Mouse (Mus musculus) brain, embryonic 18.5 days (tissue): Measurements from ENCODE around the gene Hist1h2bp.
"Not testable (repeated sequence)": the region's sequence is repeated elsewhere in the genome, so short reads cannot be mapped to it uniquely, and the experiment has no call there.

Source experiments
- DNase-seq: peaks from one replicate; pipeline ENCODE4 v3.0.0-alpha.2; 2012; ENCODE audit warnings: low read depth, low spot score

The Hist1h2bp gene

DNA sequence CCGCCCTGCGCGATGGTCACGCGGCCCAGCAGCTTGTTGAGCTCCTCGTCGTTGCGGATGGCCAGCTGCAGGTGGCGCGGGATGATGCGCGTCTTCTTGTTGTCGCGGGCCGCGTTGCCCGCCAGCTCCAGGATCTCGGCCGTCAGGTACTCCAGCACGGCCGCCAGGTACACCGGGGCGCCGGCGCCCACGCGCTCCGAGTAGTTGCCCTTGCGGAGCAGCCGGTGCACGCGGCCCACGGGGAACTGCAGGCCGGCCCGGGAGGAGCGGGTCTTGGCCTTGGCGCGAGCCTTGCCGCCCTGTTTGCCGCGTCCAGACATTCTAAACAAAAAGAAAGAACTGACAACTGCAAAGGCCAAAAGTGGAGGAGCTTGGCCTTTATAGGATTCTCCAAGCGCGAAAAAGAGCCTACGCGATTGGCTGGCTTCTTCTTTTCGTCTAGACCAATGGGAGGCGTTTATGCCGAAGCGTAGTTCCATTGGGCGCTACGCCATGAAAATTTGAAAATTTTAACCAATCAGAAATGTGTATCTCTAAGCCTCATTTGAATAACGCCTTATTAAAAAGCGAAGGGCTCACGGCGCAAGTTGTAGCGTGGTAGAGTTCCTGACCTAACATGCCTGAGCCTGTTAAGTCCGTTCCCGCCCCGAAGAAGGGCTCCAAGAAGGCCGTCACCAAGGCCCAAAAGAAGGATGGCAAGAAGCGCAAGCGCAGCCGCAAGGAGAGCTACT lies at the start of gene Hist1h2bp, which contains the start of gene Hist1h2an:
Gene Hist1h2bp (plus strand): TSS at position 563 of the 731 bp plus-strand sequence.
Gene Hist1h2an (minus strand): TSS at position 320 of the 731 bp plus-strand sequence.
- peak; percentile 95 for DNase-seq

DNA sequence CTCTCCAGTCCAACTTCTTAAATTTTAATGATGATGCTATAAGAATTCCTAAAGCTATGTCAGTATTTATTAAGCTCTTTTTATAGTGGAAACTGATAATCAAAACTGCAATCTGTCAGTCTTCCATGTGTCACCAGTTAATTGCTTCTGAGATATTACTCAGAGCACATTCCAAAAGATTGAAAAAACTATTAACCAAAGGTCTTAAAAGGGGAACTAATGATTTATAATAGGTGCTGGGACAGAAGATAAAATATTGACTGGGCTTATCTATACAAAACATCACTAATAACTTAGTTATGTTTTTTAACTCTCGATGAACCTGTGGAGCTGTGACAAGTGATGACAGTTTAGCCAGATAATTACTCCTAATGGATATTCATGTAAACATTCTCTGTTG lies 42.3 kb upstream of the Hist1h2bp start:
- DNase-seq = no peak

DNA sequence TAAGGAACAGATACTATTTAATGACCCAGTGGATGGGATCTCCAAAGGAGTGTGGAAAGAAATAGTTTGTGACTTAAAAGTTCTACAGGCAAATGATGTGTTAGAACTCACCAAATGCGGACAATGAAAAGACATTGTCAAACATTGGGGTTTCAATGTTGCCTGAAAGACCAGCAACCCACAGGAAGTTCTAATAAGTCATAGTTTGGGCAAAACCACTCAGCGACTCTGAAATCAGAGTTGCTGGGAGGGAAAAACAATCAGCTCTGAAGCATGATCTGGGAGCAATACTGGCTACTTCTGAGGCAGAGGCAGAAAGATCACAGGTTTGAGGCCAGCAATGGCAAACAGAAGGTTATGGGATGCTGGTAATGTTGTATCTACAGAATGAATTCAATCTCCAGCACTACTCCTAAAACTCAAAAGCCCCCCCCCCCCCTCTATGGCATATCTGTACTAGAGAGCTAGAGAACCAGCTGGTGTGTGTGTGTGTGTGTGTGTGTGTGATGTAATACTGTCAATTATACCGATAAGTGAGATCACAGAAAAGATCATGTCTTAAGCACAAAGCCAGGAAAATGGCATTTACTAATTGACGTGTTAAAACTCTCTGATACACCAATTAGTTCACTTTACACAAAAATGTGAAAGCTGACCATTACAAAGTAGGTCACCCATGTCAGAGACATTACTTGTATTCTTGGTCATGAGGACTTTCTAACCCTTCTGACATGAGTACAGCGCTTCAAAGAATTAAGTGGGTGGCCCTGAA lies 37.7 kb upstream of the Hist1h2bp start:
- no peak for DNase-seq

DNA sequence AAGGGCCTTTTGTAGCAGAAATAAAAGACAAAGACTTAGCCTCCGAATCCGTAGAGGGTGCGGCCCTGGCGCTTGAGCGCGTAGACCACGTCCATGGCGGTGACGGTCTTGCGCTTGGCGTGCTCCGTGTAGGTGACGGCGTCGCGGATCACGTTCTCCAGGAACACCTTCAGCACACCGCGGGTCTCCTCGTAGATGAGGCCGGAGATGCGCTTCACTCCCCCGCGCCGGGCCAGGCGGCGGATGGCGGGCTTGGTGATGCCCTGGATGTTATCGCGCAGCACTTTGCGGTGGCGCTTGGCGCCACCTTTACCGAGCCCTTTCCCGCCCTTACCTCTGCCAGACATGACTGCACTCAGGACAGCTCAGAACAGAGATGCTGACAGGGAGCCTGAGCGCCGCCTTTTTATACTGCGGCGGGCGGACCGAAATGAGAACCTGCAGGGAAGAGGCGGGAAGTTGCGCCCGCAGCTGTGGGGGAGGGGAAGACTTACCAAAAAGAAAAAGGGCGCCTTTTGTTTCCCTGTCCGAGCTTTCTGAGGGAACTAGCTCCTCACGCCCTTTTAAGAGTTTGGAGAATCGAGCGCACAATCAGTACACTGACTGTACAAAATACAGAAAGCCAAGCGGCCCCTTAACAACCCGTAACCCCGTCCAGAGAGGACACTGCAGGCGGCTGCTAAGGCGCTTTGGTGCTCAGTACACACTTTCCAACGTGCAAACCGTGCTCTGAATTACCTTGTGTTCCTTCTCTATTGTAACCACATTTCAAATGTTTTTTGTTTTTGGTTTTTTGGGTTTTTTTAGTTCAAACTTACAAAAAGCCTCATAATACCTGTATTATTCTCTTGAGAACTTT lies 36.9 kb upstream of the Hist1h2bp start, which contains the start of gene Hist1h4k:
Gene Hist1h4k (minus strand): TSS at position 347 of the 859 bp plus-strand sequence.
- peak; percentile 82 for DNase-seq

DNA sequence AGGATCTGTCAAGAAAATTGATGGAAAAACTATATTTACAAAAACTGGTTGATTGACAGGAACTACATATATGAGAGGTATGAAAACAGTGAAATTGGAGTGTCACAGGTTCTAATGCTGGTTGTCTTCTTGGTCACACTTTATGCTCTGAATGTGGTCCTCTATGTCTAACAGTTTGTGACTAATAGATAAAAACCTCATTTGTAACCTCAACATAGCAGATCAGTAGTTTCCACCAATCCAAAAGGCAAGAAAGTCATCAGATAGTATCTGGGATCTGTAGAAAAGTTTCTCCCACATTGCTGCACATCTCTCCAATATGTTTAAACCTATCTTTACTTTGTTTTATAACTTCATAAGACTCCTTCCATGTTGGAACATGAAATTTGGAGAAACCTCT lies 35.8 kb upstream of the Hist1h2bp start:
- no peak for DNase-seq

DNA sequence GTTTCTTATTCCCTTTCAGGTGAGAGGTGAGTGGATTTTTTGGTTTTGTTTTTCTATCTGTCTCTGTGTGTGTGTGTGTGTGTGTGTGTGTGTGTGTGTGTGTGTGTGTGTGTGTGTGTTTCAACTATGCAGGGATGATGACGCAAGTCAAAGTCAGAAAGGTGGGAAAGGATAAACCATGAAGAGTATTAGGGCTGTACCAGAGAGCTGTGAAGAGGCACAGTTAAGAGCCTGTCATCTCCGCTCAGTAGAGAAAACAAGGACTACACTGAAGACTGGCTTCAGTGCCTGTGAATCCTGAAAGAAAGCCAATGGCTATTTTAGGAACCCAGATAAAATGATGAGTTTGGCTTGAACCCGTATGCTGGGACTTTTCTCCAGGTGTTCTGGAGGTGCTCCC lies 35.4 kb upstream of the Hist1h2bp start:
- no peak for DNase-seq

DNA sequence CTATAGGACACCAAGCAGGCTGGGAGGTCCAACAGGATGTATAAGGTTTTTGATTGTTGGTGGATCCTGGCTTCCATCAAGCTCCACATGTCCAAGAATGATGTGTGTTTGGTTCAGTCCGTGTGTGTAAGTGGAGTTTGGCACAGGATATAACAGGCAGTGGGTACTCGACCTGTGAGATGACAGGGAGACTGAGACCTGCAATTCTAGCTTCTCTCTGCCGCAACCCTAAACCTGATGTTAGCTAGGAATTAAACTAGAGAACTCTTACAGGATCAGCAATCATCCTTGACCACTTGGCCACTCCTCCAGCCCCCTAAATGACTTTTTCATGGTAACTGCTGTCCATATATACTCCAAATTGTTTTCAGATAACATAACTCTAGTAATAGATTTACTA lies 34.9 kb upstream of the Hist1h2bp start:
- DNase-seq = no peak

DNA sequence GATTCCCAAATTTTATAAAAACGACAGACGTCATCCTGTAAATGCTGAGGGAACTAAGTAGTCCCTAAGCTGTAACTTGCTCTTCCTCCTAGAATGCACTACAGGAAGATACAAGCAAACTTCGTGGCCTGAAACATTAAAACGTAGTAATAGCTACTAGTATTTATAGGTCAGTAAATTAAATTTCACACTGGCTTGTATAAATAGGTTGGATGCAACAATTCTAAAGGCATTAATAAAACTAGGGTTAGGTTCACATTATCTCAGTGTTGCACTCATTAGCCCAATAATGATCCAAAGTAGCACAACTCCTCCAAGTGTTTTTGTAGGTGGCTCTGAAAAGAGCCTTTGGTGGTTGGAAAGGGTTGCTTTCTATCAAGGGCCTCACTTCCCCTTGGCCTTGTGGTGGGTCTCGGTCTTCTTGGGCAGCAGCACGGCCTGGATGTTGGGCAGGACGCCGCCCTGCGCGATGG lies 34.2 kb upstream of the Hist1h2bp start:
- no peak for DNase-seq

DNA sequence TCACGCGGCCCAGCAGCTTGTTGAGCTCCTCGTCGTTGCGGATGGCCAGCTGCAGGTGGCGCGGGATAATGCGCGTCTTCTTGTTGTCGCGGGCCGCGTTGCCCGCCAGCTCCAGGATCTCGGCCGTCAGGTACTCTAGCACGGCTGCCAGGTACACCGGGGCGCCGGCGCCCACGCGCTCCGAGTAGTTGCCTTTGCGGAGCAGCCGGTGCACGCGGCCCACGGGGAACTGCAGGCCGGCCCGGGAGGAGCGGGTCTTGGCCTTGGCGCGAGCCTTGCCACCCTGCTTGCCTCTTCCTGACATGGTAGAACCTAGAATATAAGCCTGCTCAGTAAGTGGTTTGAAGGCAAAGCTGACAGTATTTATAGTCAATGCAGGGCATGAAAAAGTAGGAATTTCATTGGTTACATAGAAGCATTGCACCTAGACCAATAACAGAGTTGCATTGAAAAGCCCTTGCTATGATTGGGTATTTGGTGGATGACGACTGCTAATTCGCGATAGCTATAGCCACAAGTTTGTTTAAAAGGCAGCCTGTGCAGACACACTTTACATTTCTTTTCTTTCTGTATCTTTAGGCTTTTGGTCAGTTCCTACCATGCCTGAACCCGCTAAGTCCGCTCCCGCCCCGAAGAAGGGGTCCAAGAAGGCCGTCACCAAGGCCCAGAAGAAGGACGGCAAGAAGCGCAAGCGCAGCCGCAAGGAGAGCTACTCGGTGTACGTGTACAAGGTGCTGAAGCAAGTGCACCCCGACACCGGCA lies 33.6 kb upstream of the Hist1h2bp start, which contains the start of the genes Hist1h2ak and Hist1h2bn:
Gene Hist1h2ak (minus strand): TSS at position 304 of the 762 bp plus-strand sequence.
Gene Hist1h2bn (plus strand): TSS at position 600 of the 762 bp plus-strand sequence.
- DNase-seq = peak; percentile 92

DNA sequence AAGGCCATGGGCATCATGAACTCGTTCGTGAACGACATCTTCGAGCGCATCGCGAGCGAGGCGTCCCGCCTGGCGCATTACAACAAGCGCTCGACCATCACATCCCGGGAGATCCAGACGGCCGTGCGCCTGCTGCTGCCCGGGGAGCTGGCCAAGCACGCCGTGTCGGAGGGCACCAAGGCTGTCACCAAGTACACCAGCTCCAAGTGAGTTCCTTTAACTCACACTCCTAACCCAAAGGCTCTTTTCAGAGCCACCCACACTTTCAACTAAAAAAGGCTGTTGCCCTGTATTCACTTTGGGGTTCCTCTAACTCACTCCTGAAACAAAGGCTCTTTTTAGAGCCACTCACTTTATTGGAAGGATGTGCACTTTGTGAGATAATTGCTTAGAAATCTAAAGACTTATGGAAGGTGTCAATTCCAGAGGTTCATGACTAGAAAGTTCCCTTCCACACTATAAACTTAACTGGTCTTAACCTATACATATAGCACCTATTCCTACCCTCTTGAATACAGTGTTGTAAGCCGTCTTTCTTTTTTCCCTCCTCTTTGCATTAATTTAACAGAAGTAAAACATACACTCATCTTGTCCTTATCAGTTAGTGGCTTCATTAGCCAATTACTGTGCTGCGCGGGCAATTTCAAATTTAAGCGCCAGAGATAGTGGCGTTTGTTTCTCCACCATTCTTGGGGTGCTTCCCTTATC lies 32.8 kb upstream of the Hist1h2bp start:
- DNase-seq = not testable (repeated sequence)

DNA sequence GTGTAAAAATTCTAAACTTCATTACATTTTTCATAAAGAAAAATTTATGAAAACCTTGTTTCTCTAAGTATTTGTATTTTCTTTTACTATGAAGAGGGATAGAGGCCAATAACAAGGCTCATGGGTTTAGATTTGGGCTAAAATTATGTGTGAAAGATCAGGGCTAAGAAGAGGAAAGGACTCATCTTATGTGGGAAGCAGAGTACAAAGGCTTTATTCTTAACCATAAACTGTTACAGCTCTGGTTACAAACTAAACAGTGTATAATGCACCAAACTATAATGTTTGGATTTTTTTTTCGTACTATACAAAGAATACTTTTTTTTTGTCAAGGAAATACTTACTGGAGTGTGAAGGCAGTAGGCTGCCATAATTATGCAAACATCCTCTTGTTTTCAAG lies 31.6 kb upstream of the Hist1h2bp start:
- no peak for DNase-seq

DNA sequence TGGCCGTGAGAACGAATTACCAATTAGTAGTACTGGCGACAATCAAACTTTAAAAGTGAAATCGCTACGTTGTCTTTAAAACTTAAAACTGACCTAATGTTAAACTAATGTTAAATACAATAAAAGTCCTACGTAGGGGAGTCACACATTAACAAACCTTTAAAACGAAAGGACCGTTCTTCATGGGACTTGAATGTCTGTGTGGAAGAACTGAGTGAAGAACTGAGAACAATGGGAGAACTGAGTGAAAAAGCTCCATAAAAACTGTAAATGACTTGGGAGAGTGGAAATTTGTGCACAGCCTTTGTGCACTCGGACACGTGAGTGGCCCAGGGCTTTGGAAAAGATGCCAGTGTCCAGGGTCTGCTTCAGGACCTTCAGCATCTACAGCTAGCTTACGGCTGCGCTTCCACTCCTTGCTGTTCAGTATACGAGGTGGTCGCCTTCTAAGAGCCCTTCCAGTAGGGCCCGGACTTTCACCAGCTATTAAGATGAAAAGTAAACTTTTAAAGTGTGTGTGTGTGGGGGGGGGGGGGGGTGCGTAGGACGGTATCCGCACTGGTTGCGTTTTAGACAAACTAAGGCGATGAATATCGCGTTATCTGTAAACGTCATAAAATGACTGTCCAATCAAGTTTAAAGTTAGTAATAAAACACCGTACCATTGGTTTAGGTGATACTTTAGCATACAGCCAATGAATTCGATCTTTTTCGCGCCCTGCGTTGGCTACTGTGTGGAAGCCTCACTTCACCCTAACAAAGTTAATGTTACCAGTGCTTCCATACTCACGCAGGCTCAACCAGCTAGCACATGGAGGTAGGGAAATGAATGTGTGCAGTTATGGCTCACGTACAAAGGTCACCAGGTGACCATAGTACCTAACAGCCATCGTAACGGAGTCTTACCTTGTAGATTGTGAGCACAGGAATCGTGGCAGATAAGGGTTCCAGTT lies 8.2 kb upstream of the Hist1h2bp start:
- peak; percentile 88 for DNase-seq

DNA sequence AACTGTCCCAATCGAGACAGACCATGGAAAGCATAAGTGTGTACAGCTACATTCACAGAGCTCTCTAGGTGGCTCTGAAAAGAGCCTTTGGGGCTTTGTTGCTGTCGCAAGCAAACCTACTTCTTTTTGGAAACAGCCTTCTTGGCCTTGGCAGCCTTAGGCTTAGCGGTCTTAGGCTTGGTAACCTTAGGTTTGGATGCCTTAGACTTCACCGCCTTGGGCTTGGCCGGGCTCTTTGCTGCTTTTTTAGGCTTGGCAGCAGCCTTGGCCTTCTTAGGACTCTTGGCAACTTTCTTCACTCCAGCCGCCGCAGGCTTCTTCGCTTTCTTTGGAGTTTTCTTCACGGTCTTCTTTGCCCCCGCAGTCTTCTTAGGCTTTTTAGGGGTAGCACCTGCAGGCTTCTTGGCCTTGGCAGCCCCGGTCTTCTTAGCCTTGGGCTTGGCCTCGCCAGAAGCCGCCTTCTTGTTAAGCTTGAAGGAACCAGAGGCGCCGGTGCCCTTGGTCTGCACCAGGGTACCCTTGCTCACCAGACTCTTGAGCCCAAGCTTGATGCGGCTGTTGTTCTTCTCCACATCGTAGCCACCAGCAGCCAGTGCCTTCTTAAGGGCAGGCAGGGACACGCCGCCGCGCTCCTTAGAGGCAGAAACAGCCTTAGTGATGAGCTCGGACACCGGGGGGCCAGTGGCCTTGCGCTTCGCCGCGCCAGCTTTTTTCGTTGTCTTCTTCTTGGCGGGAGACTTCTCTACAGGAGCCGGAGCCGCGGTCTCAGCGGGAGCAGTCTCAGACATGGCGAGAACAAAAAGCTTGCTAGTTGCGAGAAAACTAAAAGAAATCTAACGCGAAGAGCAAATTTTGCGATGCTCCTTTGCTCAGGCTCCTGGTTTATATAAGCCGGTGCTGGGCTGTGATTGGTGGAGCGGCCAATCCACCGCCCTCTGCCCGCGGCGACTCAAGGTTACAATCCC lies 7.2 kb upstream of the Hist1h2bp start, which contains the start of gene Hist1h1b:
Gene Hist1h1b (minus strand): TSS at position 859 of the 965 bp plus-strand sequence.
- DNase-seq = no peak

DNA sequence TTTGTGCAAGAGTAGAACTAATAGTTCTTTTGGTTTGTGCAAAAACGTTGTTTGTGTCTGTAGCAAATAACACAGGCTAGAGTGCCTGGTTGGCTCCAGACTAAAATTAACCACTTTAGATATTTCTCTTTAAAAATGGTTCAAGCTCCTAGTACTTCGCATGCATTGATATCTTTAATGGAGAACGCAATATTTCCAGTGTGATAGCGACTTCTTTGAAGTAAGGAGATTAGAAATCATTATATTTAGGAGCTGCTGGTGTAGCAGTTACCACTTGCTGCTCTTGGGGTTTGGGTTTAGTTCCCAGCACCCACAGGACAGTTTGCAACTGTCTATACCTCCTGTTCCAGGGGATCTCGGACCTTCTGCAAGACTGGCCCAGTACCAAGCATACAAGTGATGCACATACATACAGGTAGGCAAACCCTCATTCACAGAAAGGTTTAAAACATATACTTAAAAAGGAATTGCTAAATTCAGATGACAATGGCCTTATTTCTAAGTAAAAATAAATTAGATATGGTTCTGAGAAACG lies 6.2 kb upstream of the Hist1h2bp start:
- no peak for DNase-seq

DNA sequence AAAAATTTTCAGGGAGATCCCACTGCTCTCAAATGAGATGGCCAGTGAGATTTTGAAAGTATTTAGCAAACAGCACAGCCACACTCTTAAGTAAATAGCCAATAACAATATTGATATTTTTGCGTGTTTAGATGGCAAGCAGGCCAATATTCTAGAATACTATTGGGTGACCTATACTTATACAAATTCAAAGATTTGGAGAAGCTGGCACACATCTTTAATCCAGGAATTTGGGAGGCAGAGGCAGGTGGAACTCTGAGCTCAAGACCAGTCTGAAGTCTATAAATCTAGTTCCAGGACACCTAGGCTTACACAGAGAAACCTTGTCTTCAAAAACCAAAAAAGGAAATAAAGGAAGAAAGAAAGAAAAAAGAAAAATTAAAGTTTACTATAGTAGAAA lies 5.6 kb upstream of the Hist1h2bp start:
- DNase-seq = no peak

DNA sequence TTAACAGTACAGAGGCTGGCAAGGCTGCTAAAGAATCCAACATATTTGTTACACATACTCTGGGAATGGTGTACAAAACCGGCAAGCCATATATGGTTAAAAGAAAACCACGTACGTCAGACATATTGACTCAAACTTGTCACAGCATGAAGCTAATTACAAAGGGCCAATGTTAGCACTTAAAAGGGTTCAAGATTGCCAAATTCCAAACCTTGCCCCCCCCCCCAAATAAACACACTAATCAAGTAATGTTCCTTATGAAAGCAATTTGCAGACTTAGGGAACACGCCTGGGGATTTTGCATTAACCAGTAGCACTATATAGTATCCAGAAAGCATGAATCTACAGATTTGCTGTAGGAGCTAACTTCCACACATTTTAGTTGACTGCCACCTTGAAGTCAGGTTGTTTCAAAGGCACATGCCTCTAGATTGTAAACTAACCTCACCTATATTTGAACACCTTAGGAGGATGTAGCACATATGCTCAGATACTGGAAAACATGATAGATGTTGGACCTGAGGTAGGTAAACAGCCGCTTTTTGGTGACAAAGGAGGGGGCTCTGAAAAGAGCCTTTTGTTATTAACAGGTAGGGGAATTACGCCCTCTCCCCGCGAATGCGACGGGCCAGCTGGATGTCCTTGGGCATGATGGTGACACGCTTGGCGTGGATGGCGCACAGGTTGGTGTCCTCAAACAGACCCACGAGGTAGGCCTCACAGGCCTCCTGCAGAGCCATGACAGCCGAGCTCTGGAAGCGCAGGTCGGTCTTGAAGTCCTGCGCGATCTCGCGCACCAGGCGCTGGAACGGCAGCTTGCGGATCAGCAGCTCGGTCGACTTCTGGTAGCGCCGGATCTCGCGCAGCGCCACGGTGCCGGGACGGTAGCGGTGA lies 4.7 kb upstream of the Hist1h2bp start:
- DNase-seq = not testable (repeated sequence)
